Mouse (Mus musculus) CH12.LX (cell line): ENCODE measurements around the gene Corin. TPM values are rescaled to one million over a fixed set of nuclear protein-coding genes. Genes with fewer than 3 reads are reported as not detected.

ENCODE experiments used
- DNase-seq: peaks from one replicate; pipeline ENCODE4 v3.0.0-alpha.2; 2013; ENCODE audit errors: extremely low read depth
- H3K27ac ChIP-seq: 2 replicates; pipeline ENCODE4 v1.5.1; 2012; ENCODE audit warnings: low read depth, mild to moderate bottlenecking, control low read depth, moderate library complexity; ENCODE audit not compliant: insufficient read depth
- H3K27me3 ChIP-seq: replicated peaks from 2 replicates; pipeline ENCODE3; 2012; ENCODE audit warnings: inconsistent platforms
- H3K36me3 ChIP-seq, 2 experiments: replicated peaks in 1 of 2; 2 replicates each; pipeline versions ENCODE3 to v1.6.1; 2012; ENCODE audit warnings: inconsistent platforms in 1 of 2, low read length in 1 of 2, mild to moderate bottlenecking in 1 of 2, mixed read lengths in 1 of 2, moderate library complexity in 1 of 2; ENCODE audit not compliant: control insufficient read depth in 1 of 2, insufficient read depth in 1 of 2
- H3K4me1 ChIP-seq, 2 experiments: 2 replicates each; pipeline ENCODE4 v1.6.1; 2012; ENCODE audit warnings: inconsistent platforms in 1 of 2, moderate library complexity in 1 of 2; ENCODE audit not compliant: insufficient read depth in 2 of 2, control insufficient read depth in 1 of 2
- H3K4me2 ChIP-seq: 2 replicates; pipeline ENCODE4 v1.6.1; 2012; ENCODE audit warnings: low read depth, mild to moderate bottlenecking, control low read depth; ENCODE audit not compliant: poor library complexity, insufficient read depth, severe bottlenecking
- H3K4me3 ChIP-seq, 3 experiments: fragments of 150-350 bp in 1 of 3; sonication (generic) in 1 of 3; replicated peaks in 1 of 3; 2 replicates each; pipeline versions ENCODE3 to v1.5.1; 2011 to 2012; ENCODE audit warnings: low read depth in 2 of 3, low read length in 2 of 3, mild to moderate bottlenecking in 2 of 3, moderate library complexity in 2 of 3, control low read depth in 1 of 3, improper control_type of control experiment in 1 of 3, inconsistent platforms in 1 of 3, mixed read lengths in 1 of 3; ENCODE audit not compliant: poor library complexity in 1 of 3
- H3K79me2 ChIP-seq: replicated peaks from 2 replicates; pipeline ENCODE4 v1.6.1; 2012; ENCODE audit warnings: mild to moderate bottlenecking, moderate library complexity; ENCODE audit not compliant: control insufficient read depth, poor library complexity, insufficient read depth, severe bottlenecking; ENCODE audit errors: extremely low read depth
- H3K9ac ChIP-seq: 2 replicates; pipeline ENCODE4 v1.6.1; 2012; ENCODE audit warnings: low read depth, mild to moderate bottlenecking, control low read depth, moderate library complexity; ENCODE audit not compliant: insufficient read depth
- H3K9me3 ChIP-seq: replicated peaks from 2 replicates; pipeline ENCODE3; 2012; ENCODE audit warnings: low read length, inconsistent platforms, mixed read lengths
- CHD2 ChIP-seq: IDR thresholded peaks from 2 replicates; pipeline ENCODE4 v1.6.1; 2011; ENCODE audit warnings: low read length, improper control_type of control experiment
- CTCF ChIP-seq, 2 experiments: IDR thresholded peaks in 1 of 2; conservative IDR thresholded peaks in 1 of 2; 2 replicates each; pipeline ENCODE4 v1.5.1; 2011 to 2012; ENCODE audit warnings: low read depth in 2 of 2, low read length in 2 of 2, improper control_type of control experiment in 1 of 2, inconsistent platforms in 1 of 2, mild to moderate bottlenecking in 1 of 2, moderate library complexity in 1 of 2
- E2F4 ChIP-seq: IDR thresholded peaks from 2 replicates; pipeline ENCODE4 v1.6.1; 2011; ENCODE audit warnings: low read depth, low read length, improper control_type of control experiment; ENCODE audit not compliant: insufficient replicate concordance
- JUN ChIP-seq: IDR thresholded peaks from 2 replicates; pipeline ENCODE4 v1.6.1; 2011; ENCODE audit warnings: low read depth, mild to moderate bottlenecking, low read length, improper control_type of control experiment, moderate library complexity; ENCODE audit not compliant: insufficient read depth
- KAT2A ChIP-seq: IDR thresholded peaks from 2 replicates; pipeline ENCODE4 v1.6.1; 2012; ENCODE audit warnings: low read length, improper control_type of control experiment, inconsistent platforms; ENCODE audit not compliant: insufficient replicate concordance
- MAX ChIP-seq: IDR thresholded peaks from 2 replicates; pipeline ENCODE4 v1.6.1; 2011; ENCODE audit warnings: low read length, improper control_type of control experiment
- MXI1 ChIP-seq: IDR thresholded peaks from 2 replicates; pipeline ENCODE4 v1.6.1; 2011; ENCODE audit warnings: mild to moderate bottlenecking, low read depth, low read length, improper control_type of control experiment
- NRF1 ChIP-seq: IDR thresholded peaks from 2 replicates; pipeline ENCODE4 v1.6.1; 2014; ENCODE audit warnings: low read depth, mild to moderate bottlenecking, inconsistent platforms, low read length, improper control_type of control experiment, moderate library complexity
- POLR2A ChIP-seq: IDR thresholded peaks from 2 replicates; pipeline ENCODE4 v1.6.1; 2011; ENCODE audit warnings: low read depth, mild to moderate bottlenecking, improper control_type of control experiment, low read length
- POLR2AphosphoS2 ChIP-seq: IDR thresholded peaks from 2 replicates; pipeline ENCODE4 v1.6.1; 2011; ENCODE audit warnings: low read depth, low read length, improper control_type of control experiment
- RAD21 ChIP-seq: IDR thresholded peaks from 2 replicates; pipeline ENCODE4 v1.6.1; 2011; ENCODE audit warnings: low read depth, mild to moderate bottlenecking, low read length, improper control_type of control experiment, moderate library complexity
- SMC3 ChIP-seq: IDR thresholded peaks from 2 replicates; pipeline ENCODE4 v1.6.1; 2011; ENCODE audit warnings: low read depth, low read length, improper control_type of control experiment
- TBP ChIP-seq: conservative IDR thresholded peaks from 2 replicates; pipeline ENCODE4 v1.6.1; 2011; ENCODE audit warnings: low read depth, low read length, improper control_type of control experiment
- TCF12 ChIP-seq: IDR thresholded peaks from 2 replicates; pipeline ENCODE4 v1.6.1; 2014; ENCODE audit warnings: low read depth, mild to moderate bottlenecking, inconsistent platforms, low read length, improper control_type of control experiment
- USF1 ChIP-seq: IDR thresholded peaks from 2 replicates; pipeline ENCODE4 v1.6.1; 2014; ENCODE audit warnings: low read depth, mild to moderate bottlenecking, inconsistent platforms, low read length, improper control_type of control experiment
- ZC3H11A ChIP-seq: IDR thresholded peaks from 2 replicates; pipeline ENCODE4 v1.6.1; 2012; ENCODE audit warnings: low read depth, mild to moderate bottlenecking, inconsistent platforms, low read length, improper control_type of control experiment
- ZKSCAN1 ChIP-seq: IDR thresholded peaks from 2 replicates; pipeline ENCODE4 v1.6.1; 2012; ENCODE audit warnings: low read depth, inconsistent platforms, low read length, improper control_type of control experiment, borderline replicate concordance
- ZNF384 ChIP-seq: IDR thresholded peaks from 2 replicates; pipeline ENCODE4 v1.6.1; 2012; ENCODE audit warnings: low read depth, low read length, improper control_type of control experiment, inconsistent platforms
- dilution Hi-C: fragments of 300-500 bp; cut with MboI; formaldehyde crosslinking; loops from 2 replicates; pipeline ENCODE4 v1.14.3; 2020; ENCODE audit warnings: low sequenced_read_pairs; ENCODE audit not compliant: extremely low pct_unique_long_range_greater_than_20kb, extremely low pct_ligation_motif_present
- in situ Hi-C: fragments of 300-500 bp; cut with MboI; formaldehyde crosslinking; loops from 3 replicates; pipeline ENCODE4 v1.14.3; 2019; ENCODE audit warnings: low sequenced_read_pairs, low pct_ligation_motif_present, low pct_unique_long_range_greater_than_20kb, mixed read lengths
- polyA plus RNA-seq: library from polyadenylated mRNA; unstranded; fragments of >175 nt; gene quantifications from 2 replicates; pipeline ENCODE4 v1.2.1, GENCODE M21; 2012; ENCODE audit warnings: low read depth; ENCODE audit not compliant: insufficient read length
- total RNA-seq, 2 experiments: library from RNA; depleted of rRNA; stranded (reverse); fragments of 300-350 nt in 1 of 2; fragments of >200 nt in 1 of 2; gene quantifications; 2 replicates each; pipeline ENCODE4 v1.2.3; 2012 to 2014

The Corin gene
- total and polyA plus RNA-seq, 3 experiments: not detected

- H3K27me3 ChIP-seq: no peaks in the 10 kb centered on the region
- H3K79me2 ChIP-seq: no peaks in the 10 kb centered on the region
- dilution Hi-C loops (no loop called here), in situ Hi-C loops (no loop called here)
- no peak overlapping the region for H3K9ac ChIP-seq
- TF ChIP-seq KAT2A: no peak
- no peak for TF ChIP-seq CHD2
- TF ChIP-seq TCF12: no peak
- no peak for TF ChIP-seq POLR2A
- TF ChIP-seq MXI1: no peak
- no peak for TF ChIP-seq POLR2AphosphoS2
- no peak for TF ChIP-seq MAX
- TF ChIP-seq ZKSCAN1: no peak
- TF ChIP-seq E2F4: no peak
- no peak overlapping the region for H3K4me3 ChIP-seq
- DNase-seq: no peak
- H3K4me2 ChIP-seq: no peak overlapping the region
- H3K36me3 ChIP-seq: peaks cover 75 to 91% of the 10 kb centered on the region in 2 experiments
- no peak overlapping the region for H3K27ac ChIP-seq
- H3K9me3 ChIP-seq: no peaks in the 10 kb centered on the region
- no peaks in the 10 kb centered on the region for H3K4me1 ChIP-seq
Measured at GRCm38 (mm10) chr5:72285077-72285476, 219.2 kb downstream of the Corin start.

- Histone ChIP-seq H3K9ac (no peak overlapping the region), H3K27me3 (no peaks in the 10 kb centered on the region), H3K4me1 (no peaks in the 10 kb centered on the region), H3K9me3 (no peaks in the 10 kb centered on the region), H3K27ac (no peak overlapping the region), H3K36me3 (peaks cover 76 to 92% of the 10 kb centered on the region in 2 experiments), H3K79me2 (no peaks in the 10 kb centered on the region), H3K4me3 (no peak overlapping the region), H3K4me2 (no peak overlapping the region)
- dilution Hi-C loops (no loop called here), in situ Hi-C loops (no loop called here)
- no peak for DNase-seq
- TF ChIP-seq POLR2A (no peak), RAD21 (no peak), TBP (no peak)
Measured at GRCm38 (mm10) chr5:72282907-72283306, 221.4 kb downstream of the Corin start.

- H3K4me1 ChIP-seq: peaks cover 0 to 6% of the 10 kb centered on the region in 2 experiments; a peak in 2 of 4 replicates
- TF ChIP-seq SMC3 (peak; percentile 81), NRF1 (no peak), JUN (no peak), CTCF (conservative IDR thresholded peaks at IDR 0.05 in 1 of 2, IDR thresholded peaks at IDR 0.05 in 1 of 2; ENCODE audit: low read depth in 2 of 2, low read length in 2 of 2) (peak; percentile 31 to 83; a peak in 3 of 4 replicates), ZNF384 (peak; percentile 93), ZC3H11A (peak; percentile 53; the same call in 1 of the 2 replicates), USF1 (no peak), RAD21 (peak; percentile 83)
- TF ChIP-seq, all 38 proteins: peak for 5
- H3K9ac ChIP-seq: no peak overlapping the region
- dilution Hi-C loops: no loop called here
- H3K36me3 ChIP-seq: peaks cover 52 to 85% of the 10 kb centered on the region in 2 experiments
- no peaks in the 10 kb centered on the region for H3K9me3 ChIP-seq
- H3K79me2 ChIP-seq: no peaks in the 10 kb centered on the region; the same call in 1 of the 2 replicates
- H3K4me3 ChIP-seq: no peak overlapping the region
- no peak overlapping the region for H3K4me2 ChIP-seq
- no peak overlapping the region for H3K27ac ChIP-seq
- in situ Hi-C loops: no loop called here
- DNase-seq: peak; percentile 63
- H3K27me3 ChIP-seq: no peaks in the 10 kb centered on the region
Measured at GRCm38 (mm10) chr5:72269652-72270051, 234.6 kb downstream of the Corin start.
